Mouse (Mus musculus) hindbrain, postnatal 0 days (tissue): ENCODE measurements around the gene Foxo3. TPM values are rescaled to one million over a fixed set of nuclear protein-coding genes. Genes with fewer than 3 reads are reported as not detected.

ENCODE experiments used
- ATAC-seq: fragments of 200-750 bp; cut with Nextera tagmentation; 2 replicates; pipeline ENCODE4 v1.8.0; 2017; ENCODE audit warnings: mild to moderate bottlenecking, moderate TSS enrichment, moderate library complexity
- DNase-seq: peaks from one replicate; pipeline ENCODE4 v3.0.0-alpha.2; 2015; ENCODE audit warnings: low spot score
- H3K27ac ChIP-seq: fragments of 300-500 bp; sonication (generic); 2 replicates; pipeline ENCODE4 v1.5.1; 2014; ENCODE audit warnings: mild to moderate bottlenecking
- H3K27me3 ChIP-seq: fragments of 300-500 bp; sonication (generic); 2 replicates; pipeline ENCODE4 v1.6.1; 2014; ENCODE audit warnings: low read length, mixed read lengths; ENCODE audit not compliant: insufficient read depth
- H3K36me3 ChIP-seq: fragments of 300-500 bp; sonication (generic); 2 replicates; pipeline ENCODE4 v1.6.1; 2014; ENCODE audit warnings: low read length, mixed read lengths; ENCODE audit not compliant: insufficient read depth
- H3K4me1 ChIP-seq: fragments of 300-500 bp; sonication (generic); 2 replicates; pipeline ENCODE4 v1.6.1; 2014; ENCODE audit warnings: antibody characterized with exemption, low read length, mixed read lengths; ENCODE audit not compliant: insufficient read depth
- H3K4me2 ChIP-seq: fragments of 300-500 bp; sonication (generic); 2 replicates; pipeline ENCODE4 v1.6.1; 2014; ENCODE audit warnings: low read depth, mild to moderate bottlenecking, low read length, moderate library complexity, mixed read lengths
- H3K4me3 ChIP-seq: fragments of 300-500 bp; sonication (generic); 2 replicates; pipeline ENCODE4 v1.5.1; 2014; ENCODE audit warnings: low read length
- H3K9ac ChIP-seq: fragments of 300-500 bp; sonication (generic); replicated peaks from 2 replicates; pipeline ENCODE4 v1.6.1; 2014; ENCODE audit warnings: mild to moderate bottlenecking, low read length, moderate library complexity, mixed read lengths
- H3K9me3 ChIP-seq: fragments of 300-500 bp; sonication (generic); 2 replicates; pipeline ENCODE4 v1.6.1; 2016; ENCODE audit warnings: low read length, mixed read lengths
- CTCF ChIP-seq: IDR thresholded peaks from 2 replicates; pipeline ENCODE4 v1.5.1; 2016; ENCODE audit warnings: antibody characterized with exemption, control low read depth, low read depth
- WGBS: fragments of 180-500 bp; shearing (Covaris S2); extraction: QIAGEN DNeasy Blood & Tissue Kit; methylation state at CpG from one replicate; pipeline ENCODE4 v1.1.7; 2014; 5-methylcytosine and 5-hydroxymethylcytosine counted together
- polyA plus RNA-seq: library from polyadenylated mRNA; unstranded; fragments of >200 nt; fragmentation: Nextera tagmentation; extraction: Ambion mirVana; gene quantifications from 2 replicates; pipeline ENCODE4 v1.2.1, GENCODE M21; 2015
- total RNA-seq: library from RNA; depleted of rRNA; stranded (reverse); fragments of >200 nt; gene quantifications from 2 replicates; pipeline ENCODE4 v1.2.3, GENCODE M21; 2014

The Foxo3 gene
- total and polyA plus RNA-seq, 2 experiments from 2014 or later = 8.6 to 54.7 TPM

GRCm38 (mm10) chr10:42238923-42239809 is 37.4 kb downstream of the Foxo3 start:
- Histone ChIP-seq H3K36me3 (no peaks in the 10 kb centered on the region), H3K9ac (no peak overlapping the region), H3K27me3 (no peaks in the 10 kb centered on the region), H3K4me2 (no peak overlapping the region), H3K9me3 (no peaks in the 10 kb centered on the region), H3K4me1 (peaks cover 7% of the 10 kb centered on the region), H3K27ac (no peak overlapping the region), H3K4me3 (no peak overlapping the region)
- TF ChIP-seq CTCF = no peak
- ATAC-seq (peak; percentile 29; the same call in 1 of the 2 replicates), DNase-seq (peak; percentile 18)
- 73% methylated on average over 15 of the region's 15 CpGs for WGBS

GRCm38 (mm10) chr10:42238296-42238695 is 38.3 kb downstream of the Foxo3 start:
- no peak for TF ChIP-seq CTCF
- DNase-seq = no peak
- Histone ChIP-seq H3K9ac (no peak overlapping the region), H3K27ac (no peak overlapping the region), H3K4me3 (no peak overlapping the region), H3K4me2 (no peak overlapping the region), H3K4me1 (peaks cover 7% of the 10 kb centered on the region), H3K27me3 (no peaks in the 10 kb centered on the region), H3K9me3 (no peaks in the 10 kb centered on the region), H3K36me3 (no peaks in the 10 kb centered on the region)
- WGBS = 52% methylated on average over 5 of the region's 5 CpGs
- ATAC-seq = no peak

GRCm38 (mm10) chr10:42237556-42237955 is 39.0 kb downstream of the Foxo3 start:
- WGBS = 93% methylated on average over 4 of the region's 4 CpGs
- Histone ChIP-seq H3K4me2 (no peak overlapping the region), H3K9ac (no peak overlapping the region), H3K4me3 (no peak overlapping the region), H3K9me3 (no peaks in the 10 kb centered on the region), H3K27ac (no peak overlapping the region), H3K4me1 (peaks cover 7% of the 10 kb centered on the region), H3K27me3 (no peaks in the 10 kb centered on the region), H3K36me3 (no peaks in the 10 kb centered on the region)
- DNase-seq (no peak), ATAC-seq (no peak)
- no peak for TF ChIP-seq CTCF

DNA sequence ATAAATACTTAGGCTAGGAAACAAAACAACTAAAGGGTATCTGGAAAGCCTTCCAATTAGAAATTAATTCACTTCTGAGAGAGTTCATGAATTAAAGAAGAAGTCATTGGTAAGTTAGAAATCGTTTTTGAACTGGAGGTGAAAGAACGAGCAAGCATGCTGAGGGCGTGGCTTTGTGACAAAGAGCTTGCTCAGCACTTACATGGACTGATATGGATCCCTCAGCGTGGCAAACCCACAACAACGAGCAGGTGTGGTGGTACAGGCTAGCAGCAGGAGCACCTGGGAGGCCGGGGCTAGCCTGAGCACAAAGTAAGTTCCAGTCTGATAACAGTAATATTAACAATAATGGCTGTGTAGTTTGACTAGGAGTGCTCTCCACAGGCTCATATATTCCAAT is 41.2 kb downstream of the Foxo3 start:
- Histone ChIP-seq H3K27me3 (no peaks in the 10 kb centered on the region), H3K4me3 (no peak overlapping the region), H3K27ac (no peak overlapping the region), H3K4me1 (no peaks in the 10 kb centered on the region), H3K4me2 (no peak overlapping the region), H3K9ac (no peak overlapping the region), H3K9me3 (no peaks in the 10 kb centered on the region), H3K36me3 (no peaks in the 10 kb centered on the region)
- WGBS = 85% methylated on average over 6 of the region's 6 CpGs
- ATAC-seq = no peak
- DNase-seq = no peak
- no peak for TF ChIP-seq CTCF

DNA sequence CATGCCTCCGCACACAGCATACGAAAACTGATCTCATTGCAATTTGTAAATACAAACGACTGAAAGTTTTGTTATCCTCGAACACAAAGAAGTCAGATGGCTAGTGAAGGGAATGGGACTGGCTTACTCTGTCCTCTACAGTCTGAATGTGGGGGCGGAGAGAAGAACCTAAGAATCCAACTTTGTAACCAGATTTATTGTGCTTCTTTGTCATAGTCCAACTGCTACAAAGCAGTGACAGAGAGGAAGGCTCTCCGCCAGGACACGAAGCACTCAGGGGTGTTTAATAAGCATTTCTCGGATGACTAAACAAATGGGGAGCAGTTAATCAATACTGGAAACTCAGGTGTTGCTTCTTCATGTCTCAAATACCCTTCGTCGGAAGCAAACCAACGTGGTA is 43.6 kb downstream of the Foxo3 start:
- 62% methylated on average over 11 of the region's 11 CpGs for WGBS
- peak overlapping the region; percentile 29 for H3K27ac ChIP-seq
- H3K4me2 ChIP-seq = no peak overlapping the region
- peaks cover 10% of the 10 kb centered on the region for H3K4me1 ChIP-seq
- TF ChIP-seq CTCF = no peak
- no peak overlapping the region for H3K9ac ChIP-seq
- ATAC-seq = no peak
- no peaks in the 10 kb centered on the region for H3K9me3 ChIP-seq
- H3K27me3 ChIP-seq = no peaks in the 10 kb centered on the region
- no peaks in the 10 kb centered on the region for H3K36me3 ChIP-seq
- no peak overlapping the region for H3K4me3 ChIP-seq
- DNase-seq = no peak

- H3K27me3 ChIP-seq = no peaks in the 10 kb centered on the region
- no peak overlapping the region for H3K27ac ChIP-seq
- peaks cover 17% of the 10 kb centered on the region for H3K4me1 ChIP-seq
- no peak for TF ChIP-seq CTCF
- H3K4me3 ChIP-seq = no peak overlapping the region
- WGBS = 82% methylated on average over 8 of the region's 8 CpGs
- H3K4me2 ChIP-seq = no peak overlapping the region
- DNase-seq (no peak), ATAC-seq (no peak)
- no peaks in the 10 kb centered on the region for H3K9me3 ChIP-seq
- H3K9ac ChIP-seq = no peak overlapping the region
- no peaks in the 10 kb centered on the region for H3K36me3 ChIP-seq
Observed at GRCm38 (mm10) chr10:42231847-42232246, 44.7 kb downstream of the Foxo3 start.

DNA sequence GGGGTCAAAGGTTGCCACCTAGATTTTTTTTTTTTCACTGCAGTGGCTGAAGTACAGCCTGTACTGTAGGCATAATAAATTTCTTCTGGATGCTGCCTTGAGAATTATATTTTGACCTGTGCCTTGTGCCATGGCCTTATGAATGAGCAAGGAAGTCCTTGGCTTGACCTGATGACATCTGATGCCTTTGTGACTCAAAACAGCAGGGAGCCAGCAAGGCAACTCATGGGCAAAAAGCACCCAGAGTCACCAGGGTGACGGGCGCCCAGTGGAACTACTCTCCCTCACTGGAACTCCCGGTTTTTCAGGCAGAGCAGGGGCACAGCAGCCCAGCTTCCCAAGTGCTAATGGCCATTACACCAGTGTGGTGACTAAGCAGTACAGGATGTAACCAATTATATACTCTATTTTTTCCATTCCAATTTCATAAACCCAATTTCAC is 45.4 kb downstream of the Foxo3 start:
- H3K4me1 ChIP-seq = peaks cover 17% of the 10 kb centered on the region
- no peaks in the 10 kb centered on the region for H3K27me3 ChIP-seq
- DNase-seq = no peak
- H3K9me3 ChIP-seq = no peaks in the 10 kb centered on the region
- H3K9ac ChIP-seq = no peak overlapping the region
- no peaks in the 10 kb centered on the region for H3K36me3 ChIP-seq
- H3K27ac ChIP-seq = no peak overlapping the region
- no peak overlapping the region for H3K4me2 ChIP-seq
- H3K4me3 ChIP-seq = no peak overlapping the region
- WGBS = 77% methylated on average over 3 of the region's 3 CpGs
- no peak for ATAC-seq
- no peak for TF ChIP-seq CTCF
